Mouse (Mus musculus) heart, embryonic 14.5 days (tissue): ENCODE data around the gene 3110021N24Rik. TPM values are rescaled to one million over a fixed set of nuclear protein-coding genes. Genes with fewer than 3 reads are reported as not detected.

Source experiments
- ATAC-seq: fragments of 200-750 bp; cut with Nextera tagmentation; 2 replicates; pipeline ENCODE4 v1.8.0; 2017; ENCODE audit warnings: low read depth, moderate TSS enrichment; ENCODE audit not compliant: insufficient number of reproducible peaks, insufficient read depth, low FRiP score
- H3K27ac ChIP-seq, 2 experiments: fragments of 200-500 bp in 1 of 2; fragments of 300-500 bp in 1 of 2; sonication (generic) in 1 of 2; replicated peaks in 1 of 2; 2 replicates each; pipeline ENCODE4 v1.5.1; 2012 to 2014; ENCODE audit warnings: low read depth in 2 of 2, low read length in 2 of 2, control low read depth in 1 of 2, mild to moderate bottlenecking in 1 of 2, mixed read lengths in 1 of 2; ENCODE audit not compliant: control insufficient read depth in 1 of 2, insufficient read depth in 1 of 2
- H3K27me3 ChIP-seq: fragments of 300-500 bp; sonication (generic); 2 replicates; pipeline ENCODE4 v1.6.1; 2014; ENCODE audit warnings: mild to moderate bottlenecking, low read length, control low read depth; ENCODE audit not compliant: control insufficient read depth, insufficient read depth
- H3K36me3 ChIP-seq: fragments of 300-500 bp; sonication (generic); 2 replicates; pipeline ENCODE4 v1.6.1; 2014; ENCODE audit warnings: mild to moderate bottlenecking, control low read depth, low read length, mixed read lengths; ENCODE audit not compliant: control insufficient read depth, insufficient read depth
- H3K4me1 ChIP-seq, 2 experiments: fragments of 200-500 bp in 1 of 2; fragments of 300-500 bp in 1 of 2; sonication (generic) in 1 of 2; 2 replicates each; pipeline ENCODE4 v1.6.1; 2012 to 2014; ENCODE audit warnings: low read length in 2 of 2, control low read depth in 1 of 2, mixed read lengths in 1 of 2; ENCODE audit not compliant: control insufficient read depth in 2 of 2, insufficient read depth in 2 of 2
- H3K4me2 ChIP-seq: fragments of 300-500 bp; sonication (generic); 2 replicates; pipeline ENCODE4 v1.6.1; 2014; ENCODE audit warnings: mild to moderate bottlenecking, low read length
- H3K4me3 ChIP-seq, 2 experiments: fragments of 200-500 bp in 1 of 2; fragments of 300-500 bp in 1 of 2; sonication (generic) in 1 of 2; 2 replicates each; pipeline ENCODE4 v1.5.1; 2012 to 2014; ENCODE audit warnings: low read length in 2 of 2, mild to moderate bottlenecking in 2 of 2, control low read depth in 1 of 2, low read depth in 1 of 2, moderate library complexity in 1 of 2; ENCODE audit not compliant: control insufficient read depth in 1 of 2, insufficient read depth in 1 of 2
- H3K9ac ChIP-seq: fragments of 300-500 bp; sonication (generic); 2 replicates; pipeline ENCODE4 v1.6.1; 2014; ENCODE audit warnings: mild to moderate bottlenecking, low read length
- H3K9me3 ChIP-seq: fragments of 300-500 bp; sonication (generic); 2 replicates; pipeline ENCODE4 v1.6.1; 2016; ENCODE audit warnings: low read length, control low read depth; ENCODE audit not compliant: control insufficient read depth
- WGBS: fragments of 180-500 bp; shearing (Covaris S2); extraction: QIAGEN DNeasy Blood & Tissue Kit; methylation state at CpG from one replicate; pipeline ENCODE4 v1.1.7; 2014; 5-methylcytosine and 5-hydroxymethylcytosine counted together
- polyA plus RNA-seq: library from polyadenylated mRNA; unstranded; fragments of >200 nt; fragmentation: Nextera tagmentation; extraction: Ambion mirVana; gene quantifications from 2 replicates; pipeline ENCODE4 v1.2.1, GENCODE M21; 2014

3110021N24Rik gene
- polyA plus RNA-seq, 1 experiment from 2014 or later, result 2.2 TPM

DNA sequence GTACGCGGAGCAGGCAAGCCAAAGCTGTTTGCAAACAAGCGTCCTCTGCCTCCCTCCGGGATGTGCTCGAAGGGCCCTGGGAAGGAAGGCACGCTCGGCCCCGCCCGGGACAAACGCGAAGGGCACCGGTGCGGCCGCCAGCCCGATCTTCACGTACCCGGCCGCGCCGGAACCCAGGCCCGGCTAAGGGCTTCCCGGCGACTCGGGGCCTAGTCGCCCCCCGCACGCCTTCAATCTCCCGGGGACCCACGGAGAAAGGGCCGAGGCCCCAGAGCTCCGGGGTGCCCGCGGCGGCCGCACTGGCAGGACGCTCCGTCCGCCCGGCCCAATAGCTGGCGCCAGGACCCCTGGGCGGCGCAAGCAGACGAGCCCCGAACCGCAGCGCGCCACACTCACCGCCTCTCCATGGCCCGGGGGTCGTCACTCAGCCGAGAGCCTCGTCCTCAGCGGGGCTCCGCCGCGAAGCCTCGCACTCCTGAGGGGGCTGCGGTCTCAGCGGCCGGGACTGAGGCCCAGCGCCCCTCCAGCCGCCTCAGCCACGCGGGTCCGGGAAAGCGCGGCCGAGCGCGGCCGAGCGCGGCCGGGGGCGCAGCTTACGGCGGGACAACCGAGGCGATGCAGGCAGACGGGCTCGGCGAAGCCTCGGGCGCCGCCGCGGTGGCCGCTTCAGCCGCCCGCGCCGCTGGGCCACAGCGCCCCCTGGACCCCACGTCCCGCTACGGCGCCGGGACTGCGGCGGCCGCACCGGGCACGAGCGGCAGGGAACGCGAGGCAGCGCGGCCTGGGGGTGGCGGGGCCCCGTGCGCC is 60.8 kb downstream of the 3110021N24Rik start, which contains the start of gene Zfyve9:
Gene Zfyve9 (minus strand): TSS at position 742 of the 807 bp plus-strand sequence.
- Histone ChIP-seq H3K9me3 (no peaks in the 10 kb centered on the region), H3K27me3 (no peaks in the 10 kb centered on the region), H3K9ac (peak within 1 kb of the TSS; percentile 98), H3K4me2 (peak within 1 kb of the TSS; percentile 90), H3K4me3 (peak within 1 kb of the TSS; percentile 96 to 99), H3K4me1 (peaks cover 2 to 3% of the 10 kb centered on the region in 2 experiments; a peak in 2 of 4 replicates), H3K36me3 (no peaks in the 10 kb centered on the region), H3K27ac (peak within 1 kb of the TSS; percentile 94 to 96)
- under 1% methylated on average over 80 of the region's 111 CpGs for WGBS
- ATAC-seq, result peak; percentile 87

DNA sequence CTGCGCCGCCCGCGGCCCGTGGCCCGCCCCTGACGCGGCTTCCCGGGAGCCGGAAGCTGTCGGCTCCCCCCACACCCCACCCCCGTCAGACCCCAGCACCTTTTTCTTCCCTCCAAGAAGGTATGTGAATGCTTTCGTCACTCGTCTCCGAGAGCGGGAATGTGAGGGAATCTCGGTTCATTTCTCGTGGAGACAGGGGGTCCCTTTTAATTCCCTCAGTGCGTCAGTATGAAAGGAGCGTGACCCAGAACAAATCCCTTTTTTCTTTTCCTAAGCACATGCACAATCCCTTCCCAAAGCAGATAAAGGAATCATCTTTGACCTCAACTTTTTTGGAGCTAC is 61.4 kb downstream of the 3110021N24Rik start:
- Histone ChIP-seq H3K27me3 (no peaks in the 10 kb centered on the region), H3K4me2 (peak overlapping the region; percentile 90), H3K36me3 (no peaks in the 10 kb centered on the region), H3K9me3 (no peaks in the 10 kb centered on the region), H3K4me3 (peak overlapping the region; percentile 96 to 99), H3K9ac (peak overlapping the region; percentile 98), H3K4me1 (peaks cover 2 to 3% of the 10 kb centered on the region in 2 experiments; a peak in 2 of 4 replicates), H3K27ac (peak overlapping the region; percentile 41 to 96)
- WGBS, result 2% methylated on average over 18 of the region's 20 CpGs
- ATAC-seq, result 0 out of 2 replicates have a peak, but pooled peaks have one; percentile 7

GRCm38 (mm10) chr4:108781596-108781995 is 62.1 kb downstream of the 3110021N24Rik start:
- H3K9me3 ChIP-seq, result no peaks in the 10 kb centered on the region
- H3K4me1 ChIP-seq, result peaks cover 2 to 3% of the 10 kb centered on the region in 2 experiments; a peak in 2 of 4 replicates
- no peak overlapping the region for H3K4me3 ChIP-seq
- ATAC-seq, result no peak
- H3K36me3 ChIP-seq, result no peaks in the 10 kb centered on the region
- peak overlapping the region; percentile 90 for H3K4me2 ChIP-seq
- whole genome bisulfite sequencing, result 67% methylated on average over 3 of the region's 3 CpGs
- no peaks in the 10 kb centered on the region for H3K27me3 ChIP-seq
- H3K9ac ChIP-seq, result no peak overlapping the region
- no peak overlapping the region for H3K27ac ChIP-seq

- no peak overlapping the region for H3K4me2 ChIP-seq
- peaks cover 2 to 3% of the 10 kb centered on the region in 2 experiments; a peak in 2 of 4 replicates for H3K4me1 ChIP-seq
- H3K27me3 ChIP-seq, result no peaks in the 10 kb centered on the region
- 25% methylated on average over 8 of the region's 8 CpGs for WGBS
- no peak overlapping the region for H3K27ac ChIP-seq
- H3K4me3 ChIP-seq, result no peak overlapping the region
- no peaks in the 10 kb centered on the region for H3K9me3 ChIP-seq
- no peak overlapping the region for H3K9ac ChIP-seq
- no peak for ATAC-seq
- H3K36me3 ChIP-seq, result no peaks in the 10 kb centered on the region
Observed at GRCm38 (mm10) chr4:108782421-108783085, 63.1 kb downstream of the 3110021N24Rik start.

DNA sequence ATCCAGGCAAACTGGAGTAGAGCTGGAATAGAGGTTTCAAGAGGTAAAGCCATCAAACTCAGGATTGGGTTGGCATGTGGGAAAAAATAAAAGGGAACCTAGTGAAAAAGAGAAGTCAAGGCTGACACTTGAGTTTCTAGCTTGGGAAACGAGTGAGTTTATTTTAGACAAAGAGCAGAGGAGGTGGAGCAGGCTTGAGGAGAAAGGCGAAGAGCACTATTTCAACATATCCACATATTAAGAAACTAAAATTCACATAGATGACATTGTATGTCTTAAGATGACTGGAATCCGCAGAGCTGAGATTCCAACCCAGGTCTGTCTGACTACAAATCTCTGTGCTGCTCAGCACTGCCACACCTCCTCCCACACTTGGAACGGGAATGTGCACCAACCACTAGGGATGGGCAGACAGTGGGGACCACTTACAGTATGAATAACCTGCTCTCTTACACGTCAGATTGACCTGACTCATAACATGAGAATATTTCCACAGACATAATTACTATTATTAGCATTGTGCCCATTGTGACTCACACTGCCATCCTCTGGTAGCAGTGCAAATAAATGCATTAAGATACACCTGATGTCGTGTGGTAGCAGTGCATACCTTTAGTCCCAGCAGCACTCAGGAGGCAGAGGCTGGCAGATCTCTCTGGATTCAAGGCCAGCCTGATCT is 69.9 kb downstream of the 3110021N24Rik start:
- ATAC-seq, result no peak
- no peak overlapping the region for H3K4me3 ChIP-seq
- H3K27me3 ChIP-seq, result no peaks in the 10 kb centered on the region
- H3K9me3 ChIP-seq, result no peaks in the 10 kb centered on the region
- 57% methylated on average over 6 of the region's 6 CpGs for WGBS
- no peaks in the 10 kb centered on the region for H3K36me3 ChIP-seq
- H3K9ac ChIP-seq, result no peak overlapping the region
- no peak overlapping the region for H3K4me2 ChIP-seq
- no peak overlapping the region for H3K27ac ChIP-seq
- no peaks in the 10 kb centered on the region for H3K4me1 ChIP-seq

- H3K9me3 ChIP-seq, result no peaks in the 10 kb centered on the region
- H3K27ac ChIP-seq, result no peak overlapping the region
- H3K27me3 ChIP-seq, result no peaks in the 10 kb centered on the region
- no peaks in the 10 kb centered on the region for H3K4me1 ChIP-seq
- no peaks in the 10 kb centered on the region for H3K36me3 ChIP-seq
- no peak overlapping the region for H3K4me2 ChIP-seq
- no peak for ATAC-seq
- WGBS, result 75% methylated on average over 1 of the region's 1 CpGs
- H3K9ac ChIP-seq, result no peak overlapping the region
- H3K4me3 ChIP-seq, result no peak overlapping the region
Observed at GRCm38 (mm10) chr4:108790507-108790906, 71.1 kb downstream of the 3110021N24Rik start.

DNA sequence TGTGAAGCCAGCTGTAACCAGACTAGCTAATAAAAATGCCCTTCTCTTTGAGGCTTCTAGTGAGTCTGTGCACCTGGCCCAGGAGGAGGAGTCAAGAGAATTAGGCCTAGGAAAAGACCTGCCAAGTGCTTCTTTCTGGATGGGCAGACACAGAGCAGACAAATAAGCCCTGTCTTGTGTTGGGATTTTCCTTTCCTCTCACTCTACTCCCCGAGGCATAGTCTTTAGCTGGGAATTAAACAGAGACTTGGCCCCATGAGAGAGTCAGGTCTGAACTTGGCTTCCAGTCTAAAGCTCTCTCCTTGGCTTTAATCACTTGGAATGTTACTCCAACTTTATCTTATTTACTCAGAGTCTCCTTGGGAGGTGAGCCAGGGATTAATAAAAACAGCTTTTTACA is 74.5 kb downstream of the 3110021N24Rik start:
- Histone ChIP-seq H3K4me2 (no peak overlapping the region), H3K4me1 (peaks cover 0 to 4% of the 10 kb centered on the region in 2 experiments; a peak in 2 of 4 replicates), H3K27ac (no peak overlapping the region), H3K9me3 (no peaks in the 10 kb centered on the region), H3K9ac (no peak overlapping the region), H3K27me3 (no peaks in the 10 kb centered on the region), H3K36me3 (no peaks in the 10 kb centered on the region), H3K4me3 (no peak overlapping the region)
- ATAC-seq, result no peak
- 57% methylated on average over 1 of the region's 1 CpGs for WGBS
